ENCODE assay signal across 8 mouse cellular contexts in genomic region chr15:81693366-81693966, GRCm38 (mm10). TPM values are rescaled to one million over a fixed set of nuclear protein-coding genes. Genes with fewer than 3 reads are reported as not detected.
A peak's percentile ranks its signal among the peaks of the same experiment; 100 is the strongest.
DNase-seq lines count a peak whose midpoint lies in the region; ATAC-seq and TF ChIP-seq lines count a peak whose summit lies in the region.

No protein-coding gene starts in this region.

- peak overlapping the region; percentile 26 for H3K27ac ChIP-seq in cerebellum, adult 2 months (ENCODE audit: insufficient read depth, low read length)
- no peak overlapping the region; the same call in 1 of the 2 replicates for H3K27ac ChIP-seq in limb, embryonic 12.5 days
- no peak overlapping the region for H3K27ac ChIP-seq in small intestine, adult 2 months (ENCODE audit: insufficient read depth, low read depth, low read length)

- ATAC-seq in limb, embryonic 12.5 days (ENCODE audit: insufficient number of reproducible peaks, insufficient read depth, low FRiP score, low TSS enrichment, low read depth), result no peak

- peaks cover 2% of the 10 kb centered on the region; the same call in 1 of the 2 replicates for H3K4me1 ChIP-seq in cerebellum, adult 2 months (ENCODE audit: control insufficient read depth, insufficient read depth, low read length)
- peaks cover 25% of the 10 kb centered on the region for H3K4me1 ChIP-seq in limb, embryonic 12.5 days (replicated peaks)
- H3K4me1 ChIP-seq in small intestine, adult 2 months (ENCODE audit: control insufficient read depth, insufficient read depth, insufficient read length, low read length), result peaks cover 8% of the 10 kb centered on the region; the same call in 1 of the 2 replicates

- no peaks in the 10 kb centered on the region for H3K27me3 ChIP-seq in cerebellum, adult 2 months (ENCODE audit: control insufficient read depth, insufficient read depth, low read length)
- H3K27me3 ChIP-seq in limb, embryonic 12.5 days, result peaks cover 48% of the 10 kb centered on the region
- H3K27me3 ChIP-seq in small intestine, adult 2 months (ENCODE audit: control insufficient read depth, insufficient read depth, low read length), result peaks cover 17% of the 10 kb centered on the region

- peak overlapping the region; percentile 89 for H3K9ac ChIP-seq in limb, embryonic 12.5 days (replicated peaks)

- peak overlapping the region; percentile 56 for H3K4me3 ChIP-seq in cerebellum, adult 2 months (replicated peaks; ENCODE audit: insufficient read depth, low read depth, low read length)
- peak overlapping the region; percentile 71 for H3K4me3 ChIP-seq in limb, embryonic 12.5 days (replicated peaks)
- peak overlapping the region; percentile 73 for H3K4me3 ChIP-seq in small intestine, adult 2 months (ENCODE audit: low read depth, low read length)

- TF ChIP-seq POLR2A in cerebellum, adult 2 months (IDR thresholded peaks at IDR 0.05; ENCODE audit: borderline replicate concordance, insufficient read depth, low read length), result no peak
- no peak for TF ChIP-seq POLR2A in small intestine, adult 2 months (IDR thresholded peaks at IDR 0.05; ENCODE audit: low read depth, low read length)

- H3K36me3 ChIP-seq in limb, embryonic 12.5 days, result peaks cover 7% of the 10 kb centered on the region
- no peaks in the 10 kb centered on the region for H3K36me3 ChIP-seq in small intestine, adult 2 months (ENCODE audit: control insufficient read depth, insufficient read depth, low read length)

- peak overlapping the region; percentile 97 for H3K4me2 ChIP-seq in limb, embryonic 12.5 days

- no peak for TF ChIP-seq CTCF in cerebellum, adult 2 months (IDR thresholded peaks at IDR 0.05; ENCODE audit: borderline replicate concordance, insufficient read depth, low read depth, low read length)
- TF ChIP-seq CTCF in small intestine, adult 2 months (IDR thresholded peaks at IDR 0.05; ENCODE audit: extremely low read depth, insufficient read length, insufficient replicate concordance, low read depth, low read length), result no peak

- no peak for DNase-seq in cerebellum, adult 2 months
- DNase-seq in cerebellum, postnatal 25 days, result no peak
- DNase-seq in ovary, postnatal 14 days (ENCODE audit: low spot score), result peak; percentile 13
- DNase-seq in ovary, postnatal 10 days (ENCODE audit: low spot score), result no peak
- no peak for DNase-seq in urinary bladder, adult 2 months (ENCODE audit: low spot score)
- no peak for DNase-seq in urinary bladder, postnatal 36 days (ENCODE audit: low spot score in 2 of 2)

- 3% methylated on average over 41 of the region's 41 CpGs for WGBS in cerebellum, adult 2 months
- WGBS in limb, embryonic 12.5 days, result 4% methylated on average over 41 of the region's 41 CpGs
- 3% methylated on average over 41 of the region's 41 CpGs for WGBS in small intestine, adult 2 months

- no peaks in the 10 kb centered on the region for H3K9me3 ChIP-seq in limb, embryonic 12.5 days

RNA-seq across cellular contexts. Expression of gene Chadl, which starts 3.6 kb away (rescaled TPM):
- polyA plus RNA-seq in cerebellum, adult 2 months (2012; rRNA removed), result 16.6 and 17.4 TPM in 2 replicates
- polyA plus RNA-seq in limb, embryonic 12.5 days (2016; fragmentation: Nextera tagmentation; extraction: Ambion mirVana), result 10.4 and 11.1 TPM in 2 replicates
- 2.0 and 2.8 TPM in 2 replicates for polyA plus RNA-seq in small intestine, adult 2 months (2012; rRNA removed)
- polyA plus RNA-seq in urinary bladder, adult 2 months (2012; rRNA removed), result 3.0 and 3.9 TPM in 2 replicates

RNA-seq across cellular contexts. Expression of gene L3mbtl2, which starts 29.8 kb away (rescaled TPM):
- polyA plus RNA-seq in cerebellum, adult 2 months (2012; rRNA removed), result 28.0 and 28.9 TPM in 2 replicates
- polyA plus RNA-seq in limb, embryonic 12.5 days (2016; fragmentation: Nextera tagmentation; extraction: Ambion mirVana), result 25.5 and 25.6 TPM in 2 replicates
- 4.4 and 7.8 TPM in 2 replicates for polyA plus RNA-seq in small intestine, adult 2 months (2012; rRNA removed)
- 16.4 and 18.0 TPM in 2 replicates for polyA plus RNA-seq in urinary bladder, adult 2 months (2012; rRNA removed)

RNA-seq across cellular contexts. Expression of gene Zc3h7b, which starts 51.4 kb away (rescaled TPM):
- 67.0 and 72.1 TPM in 2 replicates for polyA plus RNA-seq in cerebellum, adult 2 months (2012; rRNA removed)
- polyA plus RNA-seq in limb, embryonic 12.5 days (2016; fragmentation: Nextera tagmentation; extraction: Ambion mirVana), result 42.0 and 46.4 TPM in 2 replicates
- 7.3 and 7.7 TPM in 2 replicates for polyA plus RNA-seq in small intestine, adult 2 months (2012; rRNA removed)
- polyA plus RNA-seq in urinary bladder, adult 2 months (2012; rRNA removed), result 30.8 and 41.0 TPM in 2 replicates

RNA-seq across cellular contexts. Expression of gene Rangap1, which starts 51.9 kb away (rescaled TPM):
- 102 and 113 TPM in 2 replicates for polyA plus RNA-seq in cerebellum, adult 2 months (2012; rRNA removed)
- 121 and 125 TPM in 2 replicates for polyA plus RNA-seq in limb, embryonic 12.5 days (2016; fragmentation: Nextera tagmentation; extraction: Ambion mirVana)
- polyA plus RNA-seq in small intestine, adult 2 months (2012; rRNA removed), result 13.3 and 17.8 TPM in 2 replicates
- 29.4 and 31.0 TPM in 2 replicates for polyA plus RNA-seq in urinary bladder, adult 2 months (2012; rRNA removed)
